8 mouse cellular contexts compared by ENCODE assay signal in the genomic region with DNA sequence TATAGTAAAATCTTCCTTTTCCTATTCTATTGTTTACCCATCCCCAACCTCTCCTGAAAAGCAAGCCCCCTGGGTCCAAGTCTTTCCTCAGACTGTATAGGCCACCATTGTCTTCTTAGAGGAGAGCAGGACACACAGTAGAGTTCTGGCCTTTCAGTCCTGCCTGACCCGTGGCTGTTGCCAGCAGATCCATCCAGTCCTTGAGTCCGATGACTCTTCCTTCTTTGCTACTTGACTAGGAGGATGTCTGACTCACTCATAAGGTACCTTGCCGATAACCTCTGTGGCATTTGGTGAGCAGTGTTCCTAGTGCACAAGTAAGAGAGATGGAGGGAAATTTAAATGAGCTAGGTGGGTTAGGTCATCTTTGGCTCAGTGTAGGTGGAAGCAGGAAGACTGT.
"Had no signal": no experiment of that assay in that cellular context is flagged by ENCODE, and none has a peak within 500 bp of the region (broad histone marks: within the 10 kb centered on the region; RNA-seq: fewer than 3 reads in every experiment).

No protein-coding gene starts in this region.

- DNase-seq: kidney, postnatal 14 days; kidney, postnatal 4 days; liver, embryonic 13.5 days; lung, adult 2 months; lung, postnatal 14 days; lung, postnatal 4 days; midbrain, embryonic 14.5 days; thymus, postnatal 25 days had no signal
